Mouse (Mus musculus) heart, postnatal 25 days (tissue): ENCODE measurements around the gene Gm5134. TPM values are rescaled to one million over a fixed set of nuclear protein-coding genes. Genes with fewer than 3 reads are reported as not detected.

ENCODE experiments used
- DNase-seq: peaks from one replicate; pipeline ENCODE4 v3.0.0; 2022; ENCODE audit warnings: low spot score
- intact Hi-C: fragments of 180-260 bp; cut with DNase I; formaldehyde crosslinking; loops from one replicate; pipeline ENCODE4 v1.15.1; 2025
- total RNA-seq, 2 experiments: library from RNA; stranded (reverse); gene quantifications; 2 replicates each; pipeline ENCODE4 v1.2.3; 2021

The Gm5134 gene
- not detected for total RNA-seq

- no peak for DNase-seq
- intact Hi-C loops, result no loop called here
Observed at GRCm38 (mm10) chr10:75954381-75954811, at the start of gene Gm5134. Gene Gm5134, plus strand, starts transcription at chr10:75954514.

DNA sequence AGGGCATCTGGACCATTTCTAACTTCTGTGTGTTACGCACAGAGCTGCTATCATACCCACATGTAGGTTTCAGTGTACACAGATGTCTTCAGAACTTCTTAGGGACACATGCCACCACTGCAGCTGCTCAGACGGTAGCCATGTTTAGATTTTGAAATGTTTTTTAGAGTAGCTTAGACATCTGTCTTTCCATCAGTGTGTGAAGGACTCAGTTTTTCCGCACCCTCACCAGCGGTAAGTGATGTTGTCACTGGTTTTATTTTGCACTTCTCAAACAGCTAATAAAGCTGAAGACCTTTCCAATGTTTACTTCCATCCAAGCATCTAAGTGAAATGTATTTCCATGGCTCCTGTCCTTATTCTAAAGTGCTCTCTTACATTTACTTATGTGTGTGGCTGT is 47.4 kb upstream of the Gm5134 start:
- intact Hi-C loops, result no loop called here
- no peak for DNase-seq

DNA sequence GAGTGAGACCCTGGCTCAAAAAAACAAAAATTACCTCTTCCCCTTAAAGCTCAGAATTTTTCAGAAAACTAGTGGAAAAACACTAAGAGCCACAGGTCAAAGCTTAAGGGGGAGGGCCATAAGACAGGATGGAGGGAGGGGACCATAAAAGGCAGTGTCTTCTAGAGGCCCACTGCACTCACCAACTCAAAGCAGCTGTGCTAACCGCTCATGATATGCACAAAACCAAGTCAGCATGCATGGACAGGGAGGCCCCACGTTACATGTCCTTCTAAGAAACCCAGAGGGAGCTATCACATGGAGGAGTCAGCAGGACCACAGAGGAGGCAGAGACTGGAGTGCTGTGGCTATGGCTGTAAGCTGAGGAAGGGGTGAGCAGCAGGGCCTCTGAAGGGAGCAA is 43.6 kb upstream of the Gm5134 start:
- no peak for DNase-seq
- intact Hi-C loops, result no loop called here

- no peak for DNase-seq
- intact Hi-C loops, result no loop called here
Observed at GRCm38 (mm10) chr10:75913013-75913589, 41.2 kb upstream of the Gm5134 start.

DNA sequence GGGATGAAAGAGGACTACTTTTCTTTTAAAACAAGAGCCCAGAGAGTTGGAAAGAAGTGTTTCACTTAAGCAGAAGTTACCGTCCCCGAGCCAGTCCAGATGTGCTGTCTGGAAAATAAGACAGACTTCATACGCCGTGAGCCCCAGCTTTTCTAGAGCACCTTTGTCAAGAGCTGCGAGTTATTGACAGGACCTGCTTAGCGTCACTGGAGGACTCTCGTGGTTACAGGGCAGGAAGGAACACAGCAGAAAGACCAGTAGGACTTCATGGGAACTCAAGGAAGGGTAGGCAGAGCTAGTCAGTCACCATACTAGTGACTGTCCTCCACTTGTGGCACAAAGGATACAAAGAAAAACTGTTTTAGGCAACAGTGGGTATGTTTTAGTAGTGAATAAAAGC is 38.8 kb upstream of the Gm5134 start:
- intact Hi-C loops, result no loop called here
- no peak for DNase-seq

DNA sequence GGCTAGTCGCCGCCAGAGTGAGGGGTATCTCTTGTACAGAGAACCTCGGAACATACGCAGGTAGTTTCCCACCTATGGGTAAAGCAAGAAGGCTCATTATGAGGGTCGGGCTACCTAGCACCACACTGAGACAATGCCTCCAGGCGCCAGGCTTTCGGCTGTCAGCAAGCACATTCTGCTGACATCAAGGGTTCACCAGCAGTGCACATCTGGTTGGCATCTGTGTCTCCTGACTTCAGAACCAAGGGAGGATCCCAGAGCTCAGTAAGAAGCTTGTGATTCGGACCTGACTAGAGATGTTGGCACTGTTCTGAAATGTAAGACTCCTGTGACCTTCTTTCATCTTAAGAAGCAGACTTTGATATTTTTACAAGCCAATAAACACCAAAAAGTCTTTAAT is 37.5 kb upstream of the Gm5134 start:
- DNase-seq, result no peak
- intact Hi-C loops, result no loop called here

DNA sequence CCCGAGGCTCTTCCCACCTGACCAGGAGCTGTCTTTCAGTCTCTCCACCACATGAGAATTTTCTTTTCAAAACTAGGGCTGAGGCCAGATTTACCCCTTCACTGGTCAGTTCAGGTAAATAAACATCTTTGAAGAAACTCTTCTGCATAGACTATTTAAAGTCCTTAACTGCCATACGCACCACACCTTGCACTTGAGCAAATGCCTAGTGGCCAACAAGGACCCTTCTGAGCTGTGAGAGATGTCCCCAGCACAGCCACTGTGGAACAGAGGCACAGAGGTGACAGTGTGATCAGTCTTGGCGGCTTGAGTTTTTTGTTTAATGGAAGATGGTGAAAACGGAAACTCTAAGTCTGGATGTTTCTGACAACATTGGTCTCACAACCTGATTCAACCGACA is 35.3 kb upstream of the Gm5134 start:
- DNase-seq, result no peak
- intact Hi-C loops, result loop anchor here (2.0 kb wide), 1 partner anchor 18 kb away; no protein-coding TSS in a partner anchor

GRCm38 (mm10) chr10:75921026-75921725 is 33.1 kb upstream of the Gm5134 start, which contains the start of gene Smarcb1:
Gene Smarcb1, minus strand, starts transcription at chr10:75921617.
- intact Hi-C loops, result loop anchor here (2.0 kb wide), 1 partner anchor 30 kb away; no protein-coding TSS in a partner anchor
- peak; percentile 91 for DNase-seq

GRCm38 (mm10) chr10:75921726-75922560 is 32.4 kb upstream of the Gm5134 start:
- intact Hi-C loops, result loop anchor here (2.0 kb wide), 1 partner anchor 29 kb away; no protein-coding TSS in a partner anchor

GRCm38 (mm10) chr10:75924324-75924723 is 30.0 kb upstream of the Gm5134 start:
- DNase-seq, result no peak
- intact Hi-C loops, result no loop called here

More at GRCm38 (mm10) chr10:75921726-75922560, 32.4 kb upstream of the Gm5134 start:
- DNase-seq, result no peak

DNA sequence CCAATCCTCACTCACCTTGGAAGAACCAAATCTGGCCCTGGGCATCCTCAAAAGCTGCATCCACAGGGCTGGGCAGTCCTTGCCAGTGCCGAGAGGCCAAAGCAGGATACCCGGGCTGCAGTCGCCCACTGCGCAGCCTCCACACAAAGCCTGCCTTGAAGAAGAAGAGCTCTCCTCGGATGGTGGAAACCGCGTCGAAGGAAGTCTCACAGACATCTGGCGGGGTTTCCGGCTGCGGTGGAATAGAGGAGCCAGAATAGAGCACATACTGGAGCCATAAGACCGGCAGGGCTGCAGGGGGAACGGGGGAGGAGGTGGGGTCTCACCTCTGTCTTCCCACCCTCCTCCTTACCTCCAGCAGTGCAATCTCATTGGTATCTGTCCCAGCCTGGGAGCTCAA is 27.9 kb upstream of the Gm5134 start:
- no peak for DNase-seq
- intact Hi-C loops, result no loop called here

GRCm38 (mm10) chr10:75930304-75930703 is 24.0 kb upstream of the Gm5134 start:
- intact Hi-C loops, result no loop called here
- no peak for DNase-seq

GRCm38 (mm10) chr10:75931311-75931710 is 23.0 kb upstream of the Gm5134 start:
- intact Hi-C loops, result no loop called here
- no peak for DNase-seq

- DNase-seq, result peak; percentile 33
- intact Hi-C loops, result no loop called here
Observed at GRCm38 (mm10) chr10:75932081-75932678, 22.1 kb upstream of the Gm5134 start.

GRCm38 (mm10) chr10:75932891-75933290 is 21.4 kb upstream of the Gm5134 start, which contains the start of gene Chchd10:
Gene Chchd10, plus strand, starts transcription at chr10:75933130.
- intact Hi-C loops, result no loop called here
- no peak for DNase-seq

GRCm38 (mm10) chr10:75934991-75935390 is 19.3 kb upstream of the Gm5134 start:
- intact Hi-C loops, result no loop called here
- DNase-seq, result no peak

GRCm38 (mm10) chr10:75935680-75936541 is 18.4 kb upstream of the Gm5134 start, which contains the start of gene Mmp11:
Gene Mmp11, minus strand, starts transcription at chr10:75936496.
- peak; percentile 40 for DNase-seq
- intact Hi-C loops, result no loop called here

DNA sequence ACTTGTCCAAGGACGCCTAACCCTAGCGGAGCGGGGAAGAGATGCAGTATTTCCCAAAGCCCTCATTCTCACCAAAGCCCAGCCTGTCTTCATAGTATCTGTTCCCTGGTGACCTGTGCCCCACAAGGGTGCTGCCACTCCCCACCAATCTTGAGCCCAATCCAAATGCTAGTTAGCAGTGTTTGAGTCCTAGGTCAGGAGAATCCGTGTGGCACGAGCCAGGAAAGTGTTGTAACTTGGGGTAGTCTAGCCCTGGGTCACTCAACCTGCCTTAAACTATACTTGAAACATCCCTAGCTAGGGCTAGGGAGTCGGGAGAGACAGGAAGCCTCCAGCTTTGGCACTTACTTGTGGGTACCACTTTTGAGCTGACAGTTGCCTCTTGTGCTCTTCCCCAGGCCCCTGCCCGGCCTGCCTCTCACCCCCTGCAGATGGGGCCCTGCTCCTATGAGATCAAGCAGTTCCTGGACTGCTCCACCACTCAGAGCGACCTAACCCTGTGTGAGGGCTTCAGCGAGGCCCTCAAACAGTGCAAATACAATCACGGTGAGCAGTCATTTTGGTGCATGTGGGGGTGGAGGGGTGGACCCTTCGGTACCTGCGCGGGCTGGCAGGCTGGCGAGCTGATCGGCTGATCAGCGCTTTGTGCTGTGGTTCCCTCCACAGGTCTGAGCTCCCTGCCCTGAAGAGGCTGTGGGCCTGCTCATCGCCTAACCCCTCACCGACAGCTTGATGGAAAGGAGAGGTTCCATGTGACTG is 17.2 kb upstream of the Gm5134 start:
- DNase-seq, result no peak
- intact Hi-C loops, result no loop called here
